Mouse (Mus musculus) ES-E14 (cell line): Measurements from ENCODE around the gene Ntng1.

ENCODE experiments used
- CHD2 ChIP-seq: IDR thresholded peaks from 2 replicates; pipeline ENCODE4 v1.6.1; 2014; ENCODE audit warnings: mild to moderate bottlenecking, low read depth, low read length, inconsistent platforms
- HCFC1 ChIP-seq: IDR thresholded peaks from 2 replicates; pipeline ENCODE4 v1.6.1; 2012; ENCODE audit warnings: low read length, inconsistent platforms, borderline replicate concordance; ENCODE audit not compliant: insufficient read depth
- MAFK ChIP-seq: IDR thresholded peaks from 2 replicates; pipeline ENCODE4 v1.6.1; 2014; ENCODE audit warnings: mild to moderate bottlenecking, low read depth, low read length, inconsistent platforms; ENCODE audit not compliant: insufficient read depth
- ZC3H11A ChIP-seq: IDR thresholded peaks from 2 replicates; pipeline ENCODE4 v1.6.1; 2012; ENCODE audit warnings: low read depth, mild to moderate bottlenecking, inconsistent platforms, low read length, borderline replicate concordance
- ZNF384 ChIP-seq: IDR thresholded peaks from 2 replicates; pipeline ENCODE4 v1.6.1; 2012; ENCODE audit warnings: low read depth, low read length, inconsistent platforms

GRCm38 (mm10) chr3:109783231-109783630, 360.6 kb downstream of the Ntng1 start:
- TF ChIP-seq CHD2 = no peak
- TF ChIP-seq MAFK = no peak
- no peak for TF ChIP-seq ZNF384
- TF ChIP-seq ZC3H11A = no peak
- no peak for TF ChIP-seq HCFC1
